Mouse (Mus musculus) olfactory bulb, adult 2 months (tissue): ENCODE results near the gene Mtx1. TPM values are rescaled to one million over a fixed set of nuclear protein-coding genes. Genes with fewer than 3 reads are reported as not detected.

ENCODE experiments used
- H3K27ac ChIP-seq: fragments of 200-500 bp; 2 replicates; pipeline ENCODE4 v1.5.1; 2012; ENCODE audit warnings: low read depth, low read length; ENCODE audit not compliant: insufficient read depth
- H3K4me1 ChIP-seq: fragments of 200-500 bp; 2 replicates; pipeline ENCODE4 v1.6.1; 2012; ENCODE audit warnings: low read length; ENCODE audit not compliant: control insufficient read depth, insufficient read depth
- H3K4me3 ChIP-seq: fragments of 200-500 bp; 2 replicates; pipeline ENCODE4 v1.5.1; 2012; ENCODE audit warnings: mild to moderate bottlenecking, low read depth, low read length, moderate library complexity; ENCODE audit not compliant: insufficient read depth
- CTCF ChIP-seq: fragments of 200-500 bp; IDR thresholded peaks from 2 replicates; pipeline ENCODE4 v1.5.1; 2012; ENCODE audit warnings: low read depth, mild to moderate bottlenecking, low read length, moderate library complexity; ENCODE audit not compliant: insufficient read depth
- POLR2A ChIP-seq: fragments of 200-500 bp; IDR thresholded peaks from 2 replicates; pipeline ENCODE4 v1.6.1; 2012; ENCODE audit warnings: mild to moderate bottlenecking, low read depth, low read length, moderate library complexity; ENCODE audit not compliant: insufficient read depth
- WGBS: fragments of 180-500 bp; shearing (Covaris S2); methylation state at CpG from one replicate; pipeline ENCODE4 v1.1.7; 2018; 5-methylcytosine and 5-hydroxymethylcytosine counted together
- polyA plus RNA-seq: library from polyadenylated mRNA; stranded (reverse); fragments of >200 nt; gene quantifications from 2 replicates; pipeline ENCODE4 v1.2.4, GENCODE M21; 2012; ENCODE audit warnings: low replicate concordance; ENCODE audit not compliant: missing spikeins, insufficient read depth, insufficient read length

Mtx1 gene
- polyA plus RNA-seq, 1 experiment: not detected

DNA sequence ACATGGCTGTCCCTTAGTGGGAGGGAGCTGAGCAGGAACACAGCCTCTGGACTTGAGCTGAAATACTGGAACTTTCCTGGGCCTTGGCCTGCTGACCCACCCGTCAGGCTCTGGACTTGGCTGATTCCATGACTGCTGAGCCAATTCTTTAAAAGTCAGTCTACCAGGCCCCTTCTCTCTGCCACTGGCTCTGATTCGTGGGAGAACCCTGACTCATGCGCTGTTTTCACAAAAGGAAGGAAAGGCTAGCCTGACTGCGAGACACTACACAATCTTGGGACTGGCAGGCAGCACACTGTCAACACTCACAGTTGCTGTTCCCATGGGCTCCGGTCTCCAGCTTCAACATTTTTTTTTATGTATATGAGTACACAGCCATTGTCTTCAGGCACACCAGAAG lies 29.3 kb upstream of the Mtx1 start:
- WGBS: 66% methylated on average over 5 of the region's 5 CpGs
- TF ChIP-seq CTCF (no peak), POLR2A (no peak)
- Histone ChIP-seq H3K4me1 (peaks cover 4% of the 10 kb centered on the region), H3K27ac (no peak overlapping the region), H3K4me3 (no peak overlapping the region)

DNA sequence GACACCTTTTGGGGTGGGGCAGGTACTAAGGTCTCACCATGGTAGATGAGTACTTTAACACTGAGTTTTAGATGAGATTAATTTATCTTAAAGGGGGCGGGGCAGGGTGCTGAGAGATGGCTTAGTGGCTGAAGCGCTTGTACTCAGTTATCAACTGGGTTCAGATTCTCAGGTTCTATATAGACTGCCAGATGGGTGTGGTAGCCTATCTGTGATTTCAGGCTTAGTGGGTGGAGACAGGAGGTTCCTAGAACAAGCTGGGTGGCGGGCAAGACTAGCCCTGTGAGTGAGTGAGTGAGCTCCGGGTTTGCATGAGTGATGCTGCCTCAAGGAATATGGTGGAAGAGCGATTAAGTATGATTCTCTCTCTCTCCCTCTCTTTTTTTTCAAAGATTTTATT lies 28.1 kb upstream of the Mtx1 start:
- WGBS: 94% methylated on average over 5 of the region's 5 CpGs
- peaks cover 5% of the 10 kb centered on the region for H3K4me1 ChIP-seq
- H3K4me3 ChIP-seq: no peak overlapping the region
- TF ChIP-seq POLR2A (no peak), CTCF (no peak)
- H3K27ac ChIP-seq: no peak overlapping the region

DNA sequence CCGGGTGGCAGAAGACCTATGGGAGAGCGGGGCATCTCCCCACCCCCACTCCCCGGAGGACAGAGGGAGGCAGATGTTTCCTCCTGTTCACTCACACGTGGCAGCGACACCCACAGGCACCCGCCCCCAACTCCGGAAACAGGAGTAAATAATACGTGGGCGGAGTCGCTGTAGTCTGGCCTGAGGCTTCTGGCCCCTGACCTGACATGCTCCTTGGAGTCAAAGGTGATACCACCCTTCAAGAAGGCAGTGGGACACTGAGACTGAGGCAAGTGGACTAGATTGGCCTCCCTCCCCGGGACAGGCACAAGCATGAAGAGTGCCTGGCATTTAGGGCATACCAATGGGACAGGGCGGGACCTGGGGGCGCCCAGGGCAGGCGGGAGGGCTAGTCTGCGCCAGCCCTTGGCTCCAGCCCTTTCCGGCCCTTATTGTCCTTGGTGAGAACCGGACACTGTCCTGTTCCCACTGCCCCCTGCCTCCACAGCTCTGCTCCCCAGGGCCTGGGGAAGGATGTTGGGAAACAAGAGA lies 24.5 kb upstream of the Mtx1 start:
- WGBS: 9% methylated on average over 17 of the region's 17 CpGs
- no peak overlapping the region for H3K4me3 ChIP-seq
- TF ChIP-seq CTCF (no peak), POLR2A (no peak)
- peaks cover 10% of the 10 kb centered on the region for H3K4me1 ChIP-seq
- H3K27ac ChIP-seq: no peak overlapping the region

DNA sequence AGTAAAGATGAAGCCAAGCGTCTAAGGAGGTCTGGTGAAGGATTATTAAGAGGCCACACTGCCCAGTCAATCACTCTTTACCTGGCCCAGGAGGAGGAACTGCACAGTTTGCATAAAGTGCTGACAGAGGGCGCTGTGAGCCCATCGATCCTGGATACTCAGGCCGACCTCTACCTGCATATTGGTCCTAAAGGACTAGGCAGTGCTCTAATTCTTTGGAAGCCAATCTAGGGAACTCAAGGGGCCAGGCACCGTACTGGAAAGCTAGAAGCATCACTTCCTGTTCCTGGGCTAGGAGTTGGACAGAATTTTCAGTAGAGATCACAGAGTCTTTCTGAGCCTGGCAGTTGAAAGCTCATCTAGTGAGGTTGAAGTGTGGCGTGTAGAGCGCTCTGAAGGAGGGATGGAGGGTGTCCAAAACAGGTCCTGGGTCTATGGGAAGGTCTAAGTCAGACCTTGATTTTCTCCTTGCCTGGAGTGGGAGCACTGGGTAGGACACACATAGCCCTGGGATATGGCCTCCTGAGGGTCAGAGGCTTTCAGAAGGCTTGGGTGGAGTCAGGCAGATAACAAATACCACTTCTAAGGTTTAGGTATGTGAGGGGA lies 23.6 kb upstream of the Mtx1 start:
- no peak for TF ChIP-seq POLR2A
- TF ChIP-seq CTCF: no peak
- Histone ChIP-seq H3K4me3 (no peak overlapping the region), H3K4me1 (peaks cover 10% of the 10 kb centered on the region), H3K27ac (no peak overlapping the region)
- WGBS: 25% methylated on average over 7 of the region's 7 CpGs

DNA sequence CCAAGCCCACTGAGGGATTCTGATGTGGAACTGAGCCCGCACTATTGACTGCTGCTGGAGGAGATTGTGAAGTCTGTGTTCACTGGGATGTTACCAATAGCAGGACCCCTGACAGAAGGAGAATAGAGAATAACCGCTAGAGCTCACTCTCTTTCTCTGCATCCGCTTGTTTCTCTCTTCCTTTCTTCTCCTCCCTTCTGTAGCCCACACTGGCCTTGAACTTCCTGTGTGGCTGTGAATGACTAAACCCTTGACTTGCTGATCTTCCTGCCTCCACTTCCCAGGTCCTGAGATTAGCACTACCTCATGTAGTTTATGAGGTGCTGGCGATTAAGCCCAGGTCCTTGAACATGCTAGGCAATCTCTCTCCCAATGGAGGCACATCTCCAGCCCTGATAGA lies 20.6 kb upstream of the Mtx1 start:
- WGBS: 79% methylated on average over 4 of the region's 4 CpGs
- TF ChIP-seq CTCF (no peak), POLR2A (no peak)
- no peak overlapping the region for H3K27ac ChIP-seq
- H3K4me1 ChIP-seq: peaks cover 23% of the 10 kb centered on the region
- H3K4me3 ChIP-seq: no peak overlapping the region

DNA sequence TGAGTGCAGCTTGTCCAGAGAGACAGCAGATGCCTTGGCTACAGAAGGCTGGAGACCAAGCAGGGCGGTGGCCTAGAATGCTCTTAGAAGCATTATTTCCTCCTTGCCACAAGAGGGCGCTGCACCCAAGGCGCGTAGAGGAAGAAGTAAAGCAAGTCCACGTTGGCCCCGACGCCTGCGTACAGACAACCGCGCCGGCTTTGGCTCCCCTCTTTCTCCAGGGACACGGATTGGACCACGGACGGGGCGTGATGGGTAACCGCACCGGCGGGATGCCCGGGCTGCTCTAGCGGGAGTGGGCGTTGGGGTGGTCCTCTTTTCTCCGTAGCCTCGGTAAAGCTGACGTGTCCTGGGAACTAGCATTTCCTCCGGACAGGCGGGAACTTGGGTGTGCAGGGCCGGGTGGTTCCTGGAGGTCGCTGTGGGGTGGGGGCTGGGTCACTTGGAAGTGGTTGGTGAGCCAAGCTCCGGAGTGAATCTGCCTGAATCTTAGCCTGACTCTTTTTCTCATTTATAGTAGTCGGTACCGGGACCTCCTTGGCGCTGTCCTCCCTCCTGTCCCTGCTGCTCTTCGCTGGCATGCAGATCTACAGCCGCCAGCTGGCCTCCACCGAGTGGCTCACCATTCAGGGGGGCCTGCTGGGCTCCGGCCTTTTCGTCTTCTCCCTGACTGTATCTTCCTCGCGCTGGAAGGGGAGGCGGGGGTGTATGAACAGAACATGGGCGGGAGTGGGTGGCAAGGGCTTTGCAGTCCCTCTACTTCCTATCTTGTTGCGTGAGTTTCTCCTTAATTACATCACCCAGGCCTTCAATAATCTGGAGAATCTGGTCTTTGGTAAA lies 19.6 kb upstream of the Mtx1 start, which contains the start of gene Trim46:
TSS of gene Trim46 (minus strand) at position 49 of the 840 bp plus-strand sequence.
- peak within 1 kb of the TSS; percentile 88 for H3K27ac ChIP-seq
- H3K4me1 ChIP-seq: peaks cover 24% of the 10 kb centered on the region
- WGBS: under 1% methylated on average over 42 of the region's 42 CpGs
- peak within 1 kb of the TSS; percentile 95 for H3K4me3 ChIP-seq
- TF ChIP-seq CTCF (peak; percentile 73), POLR2A (no peak; the same call in 1 of the 2 replicates)

DNA sequence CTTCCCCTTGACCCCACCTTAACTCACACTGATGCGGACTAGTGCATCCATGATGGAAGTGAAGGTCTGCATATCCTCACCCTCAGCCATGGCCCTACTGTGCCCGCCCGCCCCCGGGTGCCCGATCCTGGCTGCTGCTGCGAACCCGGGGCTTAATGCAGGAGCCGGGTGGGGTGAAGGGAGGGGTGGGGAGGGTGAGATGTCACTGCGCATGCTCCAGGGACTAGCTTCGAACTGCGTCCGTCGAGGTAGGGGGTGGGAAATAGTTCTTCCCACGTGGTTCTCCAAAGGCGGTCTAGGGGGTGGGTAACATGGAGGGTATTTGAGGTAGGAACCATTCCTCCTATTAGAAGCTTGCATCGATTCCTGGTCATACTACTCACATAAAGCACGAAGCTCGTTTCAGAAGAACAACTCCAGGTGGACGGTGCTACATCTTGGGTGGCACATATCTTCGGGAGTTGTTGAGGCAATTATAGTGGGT lies 18.8 kb upstream of the Mtx1 start, which contains the start of gene Krtcap2:
TSS of gene Krtcap2 (plus strand) at position 279 of the 484 bp plus-strand sequence.
- H3K4me1 ChIP-seq: peaks cover 21% of the 10 kb centered on the region
- H3K4me3 ChIP-seq: peak within 1 kb of the TSS; percentile 95
- TF ChIP-seq POLR2A (peak; percentile 39; the same call in 1 of the 2 replicates), CTCF (no peak)
- peak within 1 kb of the TSS; percentile 88 for H3K27ac ChIP-seq
- WGBS: 1% methylated on average over 20 of the region's 20 CpGs

DNA sequence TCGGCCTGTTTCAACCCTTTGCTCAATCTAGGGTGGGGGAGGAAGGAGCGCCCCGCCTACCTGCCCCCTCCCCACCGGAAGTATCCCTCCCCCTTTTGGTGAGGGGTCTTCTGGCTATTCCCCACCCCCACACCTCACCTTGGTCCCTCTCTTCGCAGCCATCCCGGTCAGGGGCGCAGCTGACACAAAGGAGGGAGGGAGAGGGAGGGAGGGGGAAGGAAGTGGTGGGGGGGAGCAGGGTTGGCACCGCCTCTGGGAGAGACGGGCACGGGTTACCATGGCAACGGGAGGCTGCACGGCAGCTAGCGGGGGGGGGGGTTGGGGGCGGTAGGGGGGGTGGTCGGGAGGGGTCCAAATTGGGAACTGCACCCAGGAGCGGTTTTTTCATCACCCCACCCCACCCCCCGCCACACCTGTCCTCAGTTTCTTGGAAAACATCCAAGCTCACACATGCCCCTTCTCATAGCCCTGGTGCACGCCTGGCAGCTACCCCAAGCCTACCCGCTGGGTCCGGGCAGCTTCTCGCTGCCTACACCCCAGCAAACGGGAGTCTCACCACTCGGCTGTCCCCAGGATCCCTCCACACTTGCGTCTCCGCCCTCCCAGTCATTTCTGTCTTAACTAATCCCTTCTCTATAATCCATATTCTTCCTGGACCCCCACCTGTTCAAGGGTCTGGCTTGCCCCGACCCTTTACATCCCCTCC lies 18.2 kb upstream of the Mtx1 start:
- Histone ChIP-seq H3K27ac (peak overlapping the region; percentile 85), H3K4me1 (peaks cover 21% of the 10 kb centered on the region), H3K4me3 (peak overlapping the region; percentile 64)
- 2% methylated on average over 25 of the region's 26 CpGs for WGBS
- TF ChIP-seq POLR2A (peak; percentile 10; the same call in 1 of the 2 replicates), CTCF (no peak)
